Mouse (Mus musculus) spleen, adult 10 weeks (tissue): ENCODE results near the gene 4930447C04Rik. TPM values are rescaled to one million over a fixed set of nuclear protein-coding genes. Genes with fewer than 3 reads are reported as not detected.

Experiments
- polyA plus RNA-seq: library from polyadenylated mRNA; stranded (reverse); fragments of 350-450 nt; fragmentation: Illumina TruSeq; extraction: RNeasy Lipid Tissue Mini Kit (QIAGEN cat#74804); gene quantifications from one replicate; pipeline ENCODE4 v1.2.3, GENCODE M21; 2015; ENCODE audit warnings: low replicate concordance; ENCODE audit not compliant: insufficient read depth

The 4930447C04Rik gene
- 0.15 TPM for polyA plus RNA-seq

DNA sequence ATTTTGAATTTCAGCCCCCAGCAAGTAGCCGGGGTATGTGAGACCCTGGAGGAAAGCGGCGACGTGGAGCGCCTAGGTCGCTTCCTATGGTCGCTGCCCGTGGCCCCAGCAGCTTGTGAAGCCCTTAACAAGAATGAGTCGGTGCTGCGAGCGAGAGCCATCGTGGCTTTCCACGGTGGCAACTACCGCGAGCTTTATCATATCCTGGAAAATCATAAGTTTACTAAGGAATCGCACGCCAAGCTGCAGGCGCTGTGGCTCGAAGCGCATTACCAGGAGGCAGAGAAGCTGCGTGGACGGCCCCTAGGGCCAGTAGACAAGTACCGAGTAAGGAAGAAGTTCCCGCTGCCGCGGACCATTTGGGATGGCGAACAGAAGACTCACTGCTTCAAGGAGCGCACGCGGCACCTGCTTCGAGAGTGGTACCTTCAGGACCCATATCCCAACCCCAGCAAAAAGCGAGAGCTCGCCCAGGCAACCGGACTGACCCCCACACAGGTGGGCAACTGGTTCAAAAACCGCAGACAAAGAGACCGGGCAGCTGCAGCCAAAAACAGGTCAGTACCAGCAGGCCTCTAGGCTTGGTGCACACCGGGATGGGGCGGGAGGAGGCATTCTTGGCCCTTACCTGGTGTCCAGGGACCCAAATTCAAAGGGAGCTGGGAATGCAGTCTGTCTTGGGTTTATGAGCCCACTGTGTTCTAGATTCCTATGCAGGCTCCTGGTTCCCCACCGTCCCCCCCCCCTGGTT, at the start of gene 4930447C04Rik:
TSS of gene 4930447C04Rik (minus strand) at position 704 of the 751 bp plus-strand sequence.

GRCm38 (mm10) chr12:72939616-72940015, 958 bp downstream of the 4930447C04Rik start, which contains the start of gene Six6:
Six6 (plus strand) TSS chr12:72939892.

Other genes with a start within 250 kb of the 4930447C04Rik start
- gene Ppm1a, start 183.3 kb downstream of the 4930447C04Rik start, polyA plus RNA-seq: 107 TPM
- not detected for gene Six6, start 882 bp downstream of the 4930447C04Rik start, polyA plus RNA-seq
- gene Six1, start 113.1 kb upstream of the 4930447C04Rik start, polyA plus RNA-seq: not detected
- 0.08 TPM for gene Six4, start 172.7 kb upstream of the 4930447C04Rik start, polyA plus RNA-seq
- gene Mnat1, start 182.9 kb upstream of the 4930447C04Rik start, polyA plus RNA-seq: 15.6 TPM